Mouse (Mus musculus): Measurements from ENCODE around the gene Pcdh15. TPM values are rescaled to one million over a fixed set of nuclear protein-coding genes. Genes with fewer than 3 reads are reported as not detected.

The Pcdh15 gene
- polyA plus RNA-seq, 1 experiment, result 0.01 TPM

GRCm38 (mm10) chr10:73921579-73921978 is 822.4 kb downstream of the Pcdh15 start:
- H3K36me3 ChIP-seq (replicated peaks; ENCODE audit: low read length), result no peaks in the 10 kb centered on the region
- no peaks in the 10 kb centered on the region for H3K27me3 ChIP-seq (replicated peaks)
- H3K4me3 ChIP-seq (replicated peaks), result no peak overlapping the region
- H3K9me3 ChIP-seq, result no peaks in the 10 kb centered on the region
- no peaks in the 10 kb centered on the region for H3K4me1 ChIP-seq
- no peak for TF ChIP-seq FLI1 (IDR thresholded peaks at IDR 0.05; ENCODE audit: low read length)
- no peak for TF ChIP-seq GATA1 (IDR thresholded peaks at IDR 0.05; ENCODE audit: borderline replicate concordance, low read length)

- no peaks in the 10 kb centered on the region for H3K4me1 ChIP-seq
- no peaks in the 10 kb centered on the region for H3K27me3 ChIP-seq (replicated peaks)
- no peak overlapping the region for H3K4me3 ChIP-seq (replicated peaks)
- H3K9me3 ChIP-seq, result peaks cover 11% of the 10 kb centered on the region
- TF ChIP-seq FLI1 (IDR thresholded peaks at IDR 0.05; ENCODE audit: low read length) (no peak), GATA1 (IDR thresholded peaks at IDR 0.05; ENCODE audit: borderline replicate concordance, low read length) (no peak)
- H3K36me3 ChIP-seq (replicated peaks; ENCODE audit: low read length), result no peaks in the 10 kb centered on the region
Measured at GRCm38 (mm10) chr10:73928672-73929071, 829.5 kb downstream of the Pcdh15 start.

- Histone ChIP-seq H3K36me3 (replicated peaks; ENCODE audit: low read length) (no peaks in the 10 kb centered on the region), H3K9me3 (peaks cover 11% of the 10 kb centered on the region), H3K4me1 (no peaks in the 10 kb centered on the region), H3K27me3 (replicated peaks) (no peaks in the 10 kb centered on the region), H3K4me3 (replicated peaks) (no peak overlapping the region)
- no peak for TF ChIP-seq GATA1 (IDR thresholded peaks at IDR 0.05; ENCODE audit: borderline replicate concordance, low read length)
Measured at GRCm38 (mm10) chr10:73929718-73930117, 830.6 kb downstream of the Pcdh15 start.

- H3K9me3 ChIP-seq, result peaks cover 11% of the 10 kb centered on the region
- H3K4me1 ChIP-seq, result no peaks in the 10 kb centered on the region
- H3K27me3 ChIP-seq (replicated peaks), result no peaks in the 10 kb centered on the region
- no peaks in the 10 kb centered on the region for H3K36me3 ChIP-seq (replicated peaks; ENCODE audit: low read length)
- TF ChIP-seq FLI1 (IDR thresholded peaks at IDR 0.05; ENCODE audit: low read length), result no peak
- peak overlapping the region; percentile 34 for H3K4me3 ChIP-seq (replicated peaks)
Measured at GRCm38 (mm10) chr10:73931185-73931584, 832.0 kb downstream of the Pcdh15 start.

- TF ChIP-seq GATA1 (IDR thresholded peaks at IDR 0.05; ENCODE audit: borderline replicate concordance, low read length), result no peak
- TF ChIP-seq FLI1 (IDR thresholded peaks at IDR 0.05; ENCODE audit: low read length), result no peak
- Histone ChIP-seq H3K27me3 (replicated peaks) (no peaks in the 10 kb centered on the region), H3K4me1 (no peaks in the 10 kb centered on the region), H3K9me3 (peaks cover 11% of the 10 kb centered on the region), H3K36me3 (replicated peaks; ENCODE audit: low read length) (no peaks in the 10 kb centered on the region), H3K4me3 (replicated peaks) (no peak overlapping the region)
Measured at GRCm38 (mm10) chr10:73931996-73932679, 833.0 kb downstream of the Pcdh15 start.

GRCm38 (mm10) chr10:73936121-73936520 is 837.0 kb downstream of the Pcdh15 start:
- TF ChIP-seq GATA1 (IDR thresholded peaks at IDR 0.05; ENCODE audit: borderline replicate concordance, low read length), result no peak
- TF ChIP-seq FLI1 (IDR thresholded peaks at IDR 0.05; ENCODE audit: low read length), result no peak
- Histone ChIP-seq H3K9me3 (peaks cover 7% of the 10 kb centered on the region), H3K4me1 (no peaks in the 10 kb centered on the region), H3K4me3 (replicated peaks) (no peak overlapping the region), H3K27me3 (replicated peaks) (no peaks in the 10 kb centered on the region), H3K36me3 (replicated peaks; ENCODE audit: low read length) (no peaks in the 10 kb centered on the region)

DNA sequence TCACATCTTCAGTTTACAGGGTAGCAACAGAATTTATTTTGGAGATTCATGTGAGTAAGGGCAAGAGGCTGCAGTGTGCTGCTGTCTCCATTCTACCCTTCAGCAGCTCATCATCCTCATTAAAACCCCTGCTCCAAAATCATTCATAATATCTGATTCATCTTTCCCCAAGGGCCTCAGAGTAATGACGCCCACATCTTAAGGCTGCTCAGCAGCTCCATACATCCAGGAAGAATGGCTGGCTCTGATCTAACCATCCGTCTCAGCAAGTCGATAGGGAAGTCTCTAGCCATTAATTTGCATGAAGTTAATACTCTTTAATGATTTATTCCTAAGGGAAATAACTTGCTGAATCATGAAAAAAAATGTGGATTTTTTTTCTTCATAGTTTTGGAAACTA is 839.8 kb downstream of the Pcdh15 start:
- no peaks in the 10 kb centered on the region for H3K9me3 ChIP-seq
- no peaks in the 10 kb centered on the region for H3K36me3 ChIP-seq (replicated peaks; ENCODE audit: low read length)
- no peaks in the 10 kb centered on the region for H3K27me3 ChIP-seq (replicated peaks)
- TF ChIP-seq FLI1 (IDR thresholded peaks at IDR 0.05; ENCODE audit: low read length) (no peak), GATA1 (IDR thresholded peaks at IDR 0.05; ENCODE audit: borderline replicate concordance, low read length) (no peak)
- H3K4me3 ChIP-seq (replicated peaks), result no peak overlapping the region
- H3K4me1 ChIP-seq, result no peaks in the 10 kb centered on the region

DNA sequence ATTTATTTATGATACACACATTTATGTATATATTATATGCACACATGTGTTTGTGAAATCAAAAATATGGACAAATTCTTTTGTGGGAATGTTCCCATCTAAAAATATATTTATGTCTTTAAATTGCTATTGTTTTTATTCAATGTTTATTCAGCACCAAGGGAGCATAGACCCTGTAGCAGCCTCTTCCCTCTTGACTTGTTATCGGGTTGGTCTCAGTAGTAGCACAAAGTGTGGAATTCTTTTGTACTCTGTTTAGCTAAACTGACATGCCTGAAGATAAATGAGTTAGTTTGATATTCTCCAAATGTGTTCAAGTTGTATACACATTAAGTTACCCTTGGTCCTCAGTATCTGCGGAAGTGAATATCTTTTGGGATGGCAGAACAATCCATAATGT is 848.7 kb downstream of the Pcdh15 start:
- Histone ChIP-seq H3K36me3 (replicated peaks; ENCODE audit: low read length) (no peaks in the 10 kb centered on the region), H3K4me1 (no peaks in the 10 kb centered on the region), H3K4me3 (replicated peaks) (no peak overlapping the region), H3K9me3 (no peaks in the 10 kb centered on the region), H3K27me3 (replicated peaks) (no peaks in the 10 kb centered on the region)
- TF ChIP-seq GATA1 (IDR thresholded peaks at IDR 0.05; ENCODE audit: borderline replicate concordance, low read length), result no peak
- no peak for TF ChIP-seq FLI1 (IDR thresholded peaks at IDR 0.05; ENCODE audit: low read length)

DNA sequence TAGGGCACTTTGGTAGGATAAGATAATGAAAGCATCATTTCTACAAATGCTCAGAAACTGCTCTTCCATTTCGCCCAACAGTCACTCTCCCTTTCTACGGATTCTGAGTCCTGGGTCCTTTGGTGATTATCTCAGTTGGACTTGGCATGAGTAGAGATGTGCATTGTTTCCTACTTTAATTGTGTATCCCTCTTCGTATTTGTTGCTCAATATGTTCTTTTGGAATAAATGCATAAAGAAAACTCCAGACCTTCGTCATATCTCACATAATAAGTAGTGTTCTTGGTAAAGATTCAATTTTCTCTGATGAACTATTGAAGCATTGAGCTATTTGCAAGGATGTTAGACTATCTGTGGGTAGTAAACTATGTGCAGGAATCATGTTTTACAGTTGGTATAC is 854.2 kb downstream of the Pcdh15 start:
- no peak overlapping the region for H3K4me3 ChIP-seq (replicated peaks)
- H3K27me3 ChIP-seq (replicated peaks), result no peaks in the 10 kb centered on the region
- no peaks in the 10 kb centered on the region for H3K36me3 ChIP-seq (replicated peaks; ENCODE audit: low read length)
- H3K4me1 ChIP-seq, result no peaks in the 10 kb centered on the region
- TF ChIP-seq FLI1 (IDR thresholded peaks at IDR 0.05; ENCODE audit: low read length) (no peak), GATA1 (IDR thresholded peaks at IDR 0.05; ENCODE audit: borderline replicate concordance, low read length) (no peak)
- 0 out of 2 replicates have a peak, but pooled peaks cover 3% of the 10 kb centered on the region for H3K9me3 ChIP-seq

DNA sequence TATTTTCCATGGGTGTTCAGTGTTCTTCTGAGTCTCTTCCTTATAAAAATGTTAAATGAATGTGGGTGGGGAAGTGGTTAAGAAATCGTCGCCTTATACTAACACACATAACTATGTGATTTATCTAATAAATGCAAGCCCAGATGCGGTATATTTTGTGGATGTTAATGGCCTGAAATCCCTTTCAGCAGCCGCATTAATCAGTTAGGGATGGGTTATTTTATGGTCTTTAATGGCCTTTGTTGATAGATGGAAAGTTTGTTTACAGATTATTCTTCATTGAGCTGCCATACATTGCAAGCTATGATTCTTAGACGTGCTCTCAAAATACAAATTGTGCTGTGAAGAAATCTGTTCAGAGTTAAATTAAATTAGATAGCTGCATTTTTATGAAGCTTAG is 884.9 kb downstream of the Pcdh15 start:
- H3K4me3 ChIP-seq (replicated peaks), result no peak overlapping the region

More for the DNA sequence above, 884.9 kb downstream of the Pcdh15 start:
- TF ChIP-seq GATA1 (IDR thresholded peaks at IDR 0.05; ENCODE audit: borderline replicate concordance, low read length), result no peak
- no peak for TF ChIP-seq FLI1 (IDR thresholded peaks at IDR 0.05; ENCODE audit: low read length)
- no peaks in the 10 kb centered on the region for H3K27me3 ChIP-seq (replicated peaks)
- no peaks in the 10 kb centered on the region for H3K4me1 ChIP-seq
- no peaks in the 10 kb centered on the region for H3K36me3 ChIP-seq (replicated peaks; ENCODE audit: low read length)
- peaks cover 3% of the 10 kb centered on the region; the same call in 1 of the 2 replicates for H3K9me3 ChIP-seq
